Mouse (Mus musculus) liver, embryonic 14.5 days (tissue): ENCODE data around the gene Olfr325. TPM values are rescaled to one million over a fixed set of nuclear protein-coding genes. Genes with fewer than 3 reads are reported as not detected.

Experiments
- ATAC-seq: fragments of 200-750 bp; cut with Nextera tagmentation; 2 replicates; pipeline ENCODE4 v1.8.0; 2017; ENCODE audit warnings: moderate number of reproducible peaks, mild to moderate bottlenecking, moderate library complexity; ENCODE audit not compliant: insufficient read depth
- DNase-seq, 3 experiments: peaks; one replicate each; pipeline ENCODE4 v3.0.0-alpha.2; 2012 to 2013; ENCODE audit warnings: low read depth in 3 of 3, low spot score in 3 of 3
- H3K27ac ChIP-seq: fragments of 300-500 bp; sonication (generic); 2 replicates; pipeline ENCODE4 v1.5.1; 2014; ENCODE audit warnings: moderate library complexity, mild to moderate bottlenecking, control low read depth, inconsistent platforms
- H3K27me3 ChIP-seq: fragments of 300-500 bp; sonication (generic); 2 replicates; pipeline ENCODE4 v1.6.1; 2014; ENCODE audit warnings: mild to moderate bottlenecking, low read length, moderate library complexity; ENCODE audit not compliant: control insufficient read depth, insufficient read depth
- H3K36me3 ChIP-seq: fragments of 300-500 bp; sonication (generic); replicated peaks from 2 replicates; pipeline ENCODE4 v1.6.1; 2014; ENCODE audit warnings: low read depth; ENCODE audit not compliant: control insufficient read depth, insufficient read depth
- H3K4me1 ChIP-seq, 2 experiments: fragments of 200-500 bp in 1 of 2; fragments of 300-500 bp in 1 of 2; sonication (generic) in 1 of 2; replicated peaks; 2 replicates each; pipeline ENCODE4 v1.6.1; 2012 to 2014; ENCODE audit warnings: antibody characterized with exemption in 1 of 2, inconsistent platforms in 1 of 2, low read length in 1 of 2; ENCODE audit not compliant: control insufficient read depth in 2 of 2, insufficient read depth in 2 of 2
- H3K4me2 ChIP-seq: fragments of 300-500 bp; sonication (generic); 2 replicates; pipeline ENCODE4 v1.6.1; 2014; ENCODE audit warnings: low read depth, mild to moderate bottlenecking, control low read depth, moderate library complexity
- H3K4me3 ChIP-seq, 2 experiments: fragments of 200-500 bp in 1 of 2; fragments of 300-500 bp in 1 of 2; sonication (generic) in 1 of 2; 2 replicates each; pipeline ENCODE4 v1.5.1; 2012 to 2014; ENCODE audit warnings: low read depth in 2 of 2, low read length in 2 of 2, mild to moderate bottlenecking in 2 of 2, control low read depth in 1 of 2, inconsistent platforms in 1 of 2, moderate library complexity in 1 of 2; ENCODE audit not compliant: insufficient read depth in 1 of 2
- H3K9ac ChIP-seq: fragments of 300-500 bp; sonication (generic); replicated peaks from 2 replicates; pipeline ENCODE4 v1.6.1; 2014; ENCODE audit warnings: mild to moderate bottlenecking, control low read depth, moderate library complexity
- H3K9me3 ChIP-seq: fragments of 300-500 bp; sonication (generic); 2 replicates; pipeline ENCODE4 v1.6.1; 2016; ENCODE audit warnings: low read length, mixed read lengths; ENCODE audit not compliant: control insufficient read depth
- CTCF ChIP-seq: IDR thresholded peaks from 2 replicates; pipeline ENCODE4 v1.5.1; 2016; ENCODE audit warnings: antibody characterized with exemption, low read depth, control low read depth
- EP300 ChIP-seq: IDR thresholded peaks from 2 replicates; pipeline ENCODE4 v1.6.1; 2016; ENCODE audit warnings: antibody characterized with exemption, low read depth
- WGBS: fragments of 180-500 bp; shearing (Covaris S2); extraction: QIAGEN DNeasy Blood & Tissue Kit; methylation state at CpG from one replicate; pipeline ENCODE4 v1.1.7; 2014; ENCODE audit not compliant: insufficient replicate concordance; 5-methylcytosine and 5-hydroxymethylcytosine counted together
- polyA plus RNA-seq, 2 experiments: library from polyadenylated mRNA; depleted of rRNA in 1 of 2; stranded (reverse) in 1 of 2; unstranded in 1 of 2; fragments of >200 nt; fragmentation: Nextera tagmentation in 1 of 2; extraction: Ambion mirVana in 1 of 2; gene quantifications; 2 replicates each; pipeline versions ENCODE4 v1.2.1 to v1.2.3; 2012 to 2014

Gene Olfr325
- polyA plus RNA-seq, 2 experiments: not detected

GRCm38 (mm10) chr11:58602062-58602461 is 24.5 kb downstream of the Olfr325 start:
- DNase-seq (no peak), ATAC-seq (no peak)
- H3K4me3 ChIP-seq: no peak overlapping the region

GRCm38 (mm10) chr11:58602800-58603560 is 25.4 kb downstream of the Olfr325 start:
- Histone ChIP-seq H3K4me1 (peaks cover 3 to 8% of the 10 kb centered on the region in 2 experiments; a peak in 1 of 4 replicates), H3K4me2 (no peak overlapping the region), H3K4me3 (no peak overlapping the region), H3K27me3 (no peaks in the 10 kb centered on the region), H3K27ac (no peak overlapping the region), H3K9me3 (no peaks in the 10 kb centered on the region), H3K36me3 (no peaks in the 10 kb centered on the region), H3K9ac (no peak overlapping the region)
- DNase-seq (no peak), ATAC-seq (no peak)
- TF ChIP-seq CTCF: no peak
- TF ChIP-seq EP300: no peak
- 59% methylated on average over 6 of the region's 6 CpGs for WGBS

More at GRCm38 (mm10) chr11:58602062-58602461, 24.5 kb downstream of the Olfr325 start:
- Histone ChIP-seq H3K4me2 (no peak overlapping the region), H3K4me1 (peaks cover 3 to 8% of the 10 kb centered on the region in 2 experiments; a peak in 1 of 4 replicates), H3K27ac (no peak overlapping the region), H3K36me3 (no peaks in the 10 kb centered on the region), H3K9ac (no peak overlapping the region), H3K27me3 (no peaks in the 10 kb centered on the region), H3K9me3 (no peaks in the 10 kb centered on the region)
- no peak for TF ChIP-seq EP300
- no peak for TF ChIP-seq CTCF

- no peak overlapping the region for H3K4me2 ChIP-seq
- TF ChIP-seq CTCF (no peak), EP300 (no peak)
- H3K9ac ChIP-seq: no peak overlapping the region
- 45% methylated on average over 2 of the region's 2 CpGs for WGBS
- ATAC-seq (no peak), DNase-seq (no peak)
- no peaks in the 10 kb centered on the region for H3K9me3 ChIP-seq
- H3K27me3 ChIP-seq: no peaks in the 10 kb centered on the region
- no peak overlapping the region for H3K4me3 ChIP-seq
- H3K27ac ChIP-seq: no peak overlapping the region
- no peaks in the 10 kb centered on the region for H3K36me3 ChIP-seq
- peaks cover 3 to 8% of the 10 kb centered on the region in 2 experiments; a peak in 1 of 4 replicates for H3K4me1 ChIP-seq
Measured at GRCm38 (mm10) chr11:58604688-58605087, 27.2 kb downstream of the Olfr325 start.

- Histone ChIP-seq H3K4me2 (no peak overlapping the region), H3K27me3 (no peaks in the 10 kb centered on the region), H3K9ac (no peak overlapping the region), H3K9me3 (no peaks in the 10 kb centered on the region), H3K27ac (no peak overlapping the region), H3K4me1 (peaks cover 3 to 8% of the 10 kb centered on the region in 2 experiments; a peak in 1 of 4 replicates), H3K4me3 (no peak overlapping the region), H3K36me3 (no peaks in the 10 kb centered on the region)
- 46% methylated on average over 3 of the region's 3 CpGs for WGBS
- TF ChIP-seq CTCF (no peak), EP300 (no peak)
- ATAC-seq (no peak), DNase-seq (no peak)
Measured at GRCm38 (mm10) chr11:58605228-58605627, 27.7 kb downstream of the Olfr325 start.

GRCm38 (mm10) chr11:58606177-58606919 is 28.8 kb downstream of the Olfr325 start:
- 60% methylated on average over 12 of the region's 12 CpGs for WGBS
- H3K9ac ChIP-seq: no peak overlapping the region
- H3K9me3 ChIP-seq: no peaks in the 10 kb centered on the region
- ATAC-seq: no peak
- no peak for DNase-seq
- H3K27me3 ChIP-seq: no peaks in the 10 kb centered on the region
- H3K4me3 ChIP-seq: no peak overlapping the region
- H3K27ac ChIP-seq: no peak overlapping the region
- peaks cover 3 to 8% of the 10 kb centered on the region in 2 experiments; a peak in 1 of 4 replicates for H3K4me1 ChIP-seq
- no peak overlapping the region for H3K4me2 ChIP-seq
- H3K36me3 ChIP-seq: no peaks in the 10 kb centered on the region
- no peak for TF ChIP-seq CTCF
- no peak for TF ChIP-seq EP300
